Mouse (Mus musculus) spleen, adult 2 months (tissue): ENCODE measurements around the gene Rps6kl1.

Experiments
- CTCF ChIP-seq: fragments of 200-500 bp; IDR thresholded peaks from 2 replicates; pipeline ENCODE4 v1.5.1; 2011; ENCODE audit warnings: mild to moderate bottlenecking, inconsistent platforms; ENCODE audit not compliant: insufficient read depth, insufficient read length, insufficient replicate concordance; ENCODE audit errors: extremely low read depth
- POLR2A ChIP-seq: fragments of 200-500 bp; IDR thresholded peaks from 2 replicates; pipeline ENCODE4 v1.6.1; 2011; ENCODE audit warnings: low read depth, low read length, inconsistent platforms

DNA sequence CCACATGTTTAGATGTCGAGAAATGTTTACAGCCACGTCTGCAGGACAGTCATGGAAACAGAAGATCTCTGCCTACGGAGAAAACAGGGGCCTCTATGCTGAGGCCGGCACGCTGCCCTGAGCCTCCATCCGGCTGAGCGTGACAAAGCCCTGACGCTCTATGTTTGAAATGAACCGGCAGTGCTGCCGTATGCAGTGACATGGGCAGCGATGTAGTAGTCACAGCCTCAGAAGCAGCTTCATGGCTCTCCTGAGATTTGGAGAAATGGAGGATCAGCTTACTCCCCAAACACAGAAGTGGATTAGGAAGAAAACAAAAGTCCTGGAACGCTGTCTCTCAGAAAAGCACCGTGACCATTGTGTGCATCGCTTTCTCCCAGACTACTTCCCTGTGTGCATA, 50.1 kb downstream of the Rps6kl1 start:
- TF ChIP-seq CTCF (no peak), POLR2A (no peak)
